Mouse (Mus musculus) lung, embryonic 16.5 days (tissue): ENCODE measurements around the gene Krt25. TPM values are rescaled to one million over a fixed set of nuclear protein-coding genes. Genes with fewer than 3 reads are reported as not detected.

Experiments used
- ATAC-seq: fragments of 200-750 bp; cut with Nextera tagmentation; 2 replicates; pipeline ENCODE4 v1.8.0; 2017; ENCODE audit warnings: low read depth, mild to moderate bottlenecking, moderate library complexity
- H3K27ac ChIP-seq: fragments of 300-500 bp; sonication (generic); 2 replicates; pipeline ENCODE4 v1.5.1; 2014; ENCODE audit warnings: mild to moderate bottlenecking, control low read depth, low read length
- H3K27me3 ChIP-seq: fragments of 300-500 bp; sonication (generic); 2 replicates; pipeline ENCODE4 v1.6.1; 2014; ENCODE audit warnings: low read depth, low read length, mixed read lengths; ENCODE audit not compliant: control insufficient read depth, insufficient read depth
- H3K36me3 ChIP-seq: fragments of 300-500 bp; sonication (generic); 2 replicates; pipeline ENCODE4 v1.6.1; 2014; ENCODE audit warnings: low read length; ENCODE audit not compliant: control insufficient read depth, insufficient read depth
- H3K4me1 ChIP-seq: fragments of 300-500 bp; sonication (generic); replicated peaks from 2 replicates; pipeline ENCODE4 v1.6.1; 2014; ENCODE audit warnings: low read length, mixed read lengths; ENCODE audit not compliant: control insufficient read depth, insufficient read depth
- H3K4me2 ChIP-seq: fragments of 300-500 bp; sonication (generic); 2 replicates; pipeline ENCODE4 v1.6.1; 2014; ENCODE audit warnings: low read depth, low read length, control low read depth
- H3K4me3 ChIP-seq: fragments of 300-500 bp; sonication (generic); 2 replicates; pipeline ENCODE4 v1.5.1; 2014; ENCODE audit warnings: mild to moderate bottlenecking, low read length, control low read depth
- H3K9ac ChIP-seq: fragments of 300-500 bp; sonication (generic); 2 replicates; pipeline ENCODE4 v1.6.1; 2014; ENCODE audit warnings: low read length, control low read depth
- H3K9me3 ChIP-seq: fragments of 300-500 bp; sonication (generic); 2 replicates; pipeline ENCODE4 v1.6.1; 2016; ENCODE audit warnings: low read length; ENCODE audit not compliant: control insufficient read depth
- WGBS: fragments of 180-500 bp; shearing (Covaris S2); extraction: QIAGEN DNeasy Blood & Tissue Kit; methylation state at CpG from one replicate; pipeline ENCODE4 v1.1.7; 2014; 5-methylcytosine and 5-hydroxymethylcytosine counted together
- polyA plus RNA-seq: library from polyadenylated mRNA; unstranded; fragments of >200 nt; fragmentation: Nextera tagmentation; extraction: Ambion mirVana; gene quantifications from 2 replicates; pipeline ENCODE4 v1.2.1, GENCODE M21; 2015

Krt25 gene
- polyA plus RNA-seq, 1 experiment from 2014 or later = not detected

DNA sequence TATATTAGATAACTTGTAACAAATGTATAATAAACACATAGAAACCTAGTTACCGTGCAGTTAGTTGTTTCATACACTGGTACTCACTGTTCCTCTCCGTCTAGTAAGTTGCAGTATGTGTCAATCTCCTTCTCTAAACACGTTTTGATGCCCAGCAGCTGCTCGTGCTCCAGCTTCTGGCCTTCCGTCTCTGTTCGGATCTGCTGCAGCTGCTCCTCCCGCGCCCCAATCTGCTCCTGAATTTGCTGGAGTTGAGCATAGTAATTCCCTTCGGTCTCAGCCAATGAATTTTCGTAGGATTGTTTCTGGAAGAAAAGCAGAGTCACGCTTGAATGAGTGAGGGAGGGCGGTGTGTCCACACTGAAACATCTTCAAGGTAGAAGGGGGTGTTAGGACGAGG is 10.7 kb upstream of the Krt25 start:
- H3K4me1 ChIP-seq = no peaks in the 10 kb centered on the region
- H3K27me3 ChIP-seq = no peaks in the 10 kb centered on the region
- no peak overlapping the region for H3K9ac ChIP-seq
- H3K4me2 ChIP-seq = no peak overlapping the region
- no peak overlapping the region for H3K27ac ChIP-seq
- ATAC-seq = no peak
- 54% methylated on average over 13 of the region's 13 CpGs for WGBS
- no peaks in the 10 kb centered on the region for H3K9me3 ChIP-seq
- H3K4me3 ChIP-seq = no peak overlapping the region
- no peaks in the 10 kb centered on the region for H3K36me3 ChIP-seq

- 43% methylated on average over 2 of the region's 2 CpGs for WGBS
- no peak for ATAC-seq
- H3K9ac ChIP-seq = no peak overlapping the region
- no peaks in the 10 kb centered on the region for H3K4me1 ChIP-seq
- H3K27ac ChIP-seq = no peak overlapping the region
- H3K4me2 ChIP-seq = no peak overlapping the region
- H3K36me3 ChIP-seq = no peaks in the 10 kb centered on the region
- H3K9me3 ChIP-seq = no peaks in the 10 kb centered on the region
- no peaks in the 10 kb centered on the region for H3K27me3 ChIP-seq
- no peak overlapping the region for H3K4me3 ChIP-seq
Observed at GRCm38 (mm10) chr11:99329655-99330054, 6.9 kb upstream of the Krt25 start.

GRCm38 (mm10) chr11:99321094-99321493 is 1.7 kb downstream of the Krt25 start:
- Histone ChIP-seq H3K27me3 (no peaks in the 10 kb centered on the region), H3K27ac (no peak overlapping the region), H3K9me3 (no peaks in the 10 kb centered on the region), H3K4me3 (no peak overlapping the region), H3K4me2 (no peak overlapping the region), H3K36me3 (no peaks in the 10 kb centered on the region), H3K9ac (no peak overlapping the region), H3K4me1 (no peaks in the 10 kb centered on the region)
- 84% methylated on average over 14 of the region's 14 CpGs for WGBS
- ATAC-seq = no peak

- Histone ChIP-seq H3K9ac (no peak overlapping the region), H3K4me3 (no peak overlapping the region), H3K9me3 (no peaks in the 10 kb centered on the region), H3K36me3 (no peaks in the 10 kb centered on the region), H3K27me3 (no peaks in the 10 kb centered on the region), H3K27ac (no peak overlapping the region), H3K4me2 (no peak overlapping the region), H3K4me1 (no peaks in the 10 kb centered on the region)
- ATAC-seq = no peak
- 29% methylated on average over 9 of the region's 9 CpGs for whole genome bisulfite sequencing
Observed at GRCm38 (mm10) chr11:99319127-99319526, 3.6 kb downstream of the Krt25 start.

DNA sequence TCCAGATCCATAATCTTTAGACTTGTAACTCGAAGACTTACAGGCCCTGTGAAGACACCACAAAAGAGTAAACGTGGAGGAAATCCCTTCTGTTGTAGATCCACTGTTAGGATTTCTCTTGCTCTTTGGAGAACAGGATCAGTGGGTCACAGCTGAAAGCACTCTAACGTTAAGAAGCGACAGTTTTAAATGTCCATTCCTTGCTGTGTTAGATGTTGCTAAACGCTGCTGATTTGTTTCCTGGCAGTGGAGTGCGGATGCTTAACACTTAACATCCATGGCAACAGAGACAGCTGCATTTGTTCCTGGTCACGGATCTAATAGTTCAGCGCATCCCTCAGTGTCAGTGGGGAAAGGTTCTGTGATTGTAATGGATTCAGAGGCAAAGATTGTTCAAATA is 6.2 kb downstream of the Krt25 start:
- no peaks in the 10 kb centered on the region for H3K9me3 ChIP-seq
- H3K4me2 ChIP-seq = no peak overlapping the region
- no peaks in the 10 kb centered on the region for H3K27me3 ChIP-seq
- H3K36me3 ChIP-seq = no peaks in the 10 kb centered on the region
- H3K4me3 ChIP-seq = no peak overlapping the region
- H3K9ac ChIP-seq = no peak overlapping the region
- no peak for ATAC-seq
- 47% methylated on average over 8 of the region's 8 CpGs for WGBS
- no peak overlapping the region for H3K27ac ChIP-seq
- no peaks in the 10 kb centered on the region for H3K4me1 ChIP-seq

GRCm38 (mm10) chr11:99314594-99314993 is 8.2 kb downstream of the Krt25 start:
- Histone ChIP-seq H3K9ac (no peak overlapping the region), H3K27me3 (no peaks in the 10 kb centered on the region), H3K4me2 (no peak overlapping the region), H3K27ac (no peak overlapping the region), H3K4me3 (no peak overlapping the region), H3K36me3 (no peaks in the 10 kb centered on the region), H3K4me1 (no peaks in the 10 kb centered on the region), H3K9me3 (no peaks in the 10 kb centered on the region)
- ATAC-seq = no peak
- 80% methylated on average over 2 of the region's 2 CpGs for WGBS

DNA sequence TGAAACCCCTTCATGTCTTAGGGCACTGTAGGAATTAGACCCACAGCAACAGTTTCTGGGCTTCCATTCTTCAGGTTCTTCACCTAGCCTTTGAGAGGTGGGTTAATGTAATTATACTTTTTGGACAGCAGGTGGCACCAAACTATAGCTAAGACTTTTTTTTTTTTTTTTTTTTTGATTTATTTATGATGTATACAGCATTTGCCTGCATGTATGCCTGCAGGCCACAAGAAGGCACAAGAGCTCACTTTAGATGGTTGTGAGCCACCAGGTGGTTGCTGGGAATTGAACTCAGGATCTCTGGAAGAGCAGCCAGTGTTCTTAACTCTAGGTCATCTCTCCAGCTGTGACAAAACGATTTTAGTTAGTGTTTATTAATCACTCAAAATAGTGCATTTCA is 11.9 kb downstream of the Krt25 start:
- 81% methylated on average over 1 of the region's 1 CpGs for WGBS
- Histone ChIP-seq H3K4me3 (no peak overlapping the region), H3K9ac (no peak overlapping the region), H3K27me3 (no peaks in the 10 kb centered on the region), H3K4me1 (no peaks in the 10 kb centered on the region), H3K27ac (no peak overlapping the region), H3K4me2 (no peak overlapping the region), H3K36me3 (no peaks in the 10 kb centered on the region), H3K9me3 (no peaks in the 10 kb centered on the region)
- no peak for ATAC-seq

DNA sequence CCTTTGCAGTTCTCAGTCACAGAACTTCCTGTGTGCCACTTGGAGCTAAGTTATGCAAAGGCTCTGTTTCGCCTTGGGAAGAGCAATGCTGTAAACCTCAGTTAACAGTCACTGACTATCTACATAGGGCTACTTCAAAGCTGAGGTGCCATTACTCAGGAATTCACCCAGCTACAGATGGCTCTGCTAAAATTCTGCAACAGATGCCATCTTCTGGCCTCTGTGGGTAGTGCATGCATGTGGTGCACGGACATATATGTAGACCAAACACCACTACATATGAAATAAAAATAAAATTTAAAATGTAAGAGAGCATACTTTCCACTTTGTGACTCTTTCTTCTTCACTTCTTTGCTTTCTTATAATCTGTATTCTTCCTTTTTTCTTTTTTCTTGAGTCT is 15.2 kb downstream of the Krt25 start:
- Histone ChIP-seq H3K27ac (no peak overlapping the region), H3K9ac (no peak overlapping the region), H3K36me3 (no peaks in the 10 kb centered on the region), H3K27me3 (no peaks in the 10 kb centered on the region), H3K4me2 (no peak overlapping the region), H3K4me3 (no peak overlapping the region), H3K9me3 (no peaks in the 10 kb centered on the region), H3K4me1 (no peaks in the 10 kb centered on the region)
- ATAC-seq = no peak
- 30% methylated on average over 2 of the region's 2 CpGs for WGBS

- WGBS = 51% methylated on average over 5 of the region's 5 CpGs
- H3K9ac ChIP-seq = no peak overlapping the region
- H3K4me2 ChIP-seq = no peak overlapping the region
- no peak for ATAC-seq
- no peak overlapping the region for H3K27ac ChIP-seq
- no peaks in the 10 kb centered on the region for H3K36me3 ChIP-seq
- no peaks in the 10 kb centered on the region; the same call in 1 of the 2 replicates for H3K27me3 ChIP-seq
- H3K4me1 ChIP-seq = no peaks in the 10 kb centered on the region
- H3K9me3 ChIP-seq = no peaks in the 10 kb centered on the region
- H3K4me3 ChIP-seq = no peak overlapping the region
Observed at GRCm38 (mm10) chr11:99295039-99295438, 27.7 kb downstream of the Krt25 start.

DNA sequence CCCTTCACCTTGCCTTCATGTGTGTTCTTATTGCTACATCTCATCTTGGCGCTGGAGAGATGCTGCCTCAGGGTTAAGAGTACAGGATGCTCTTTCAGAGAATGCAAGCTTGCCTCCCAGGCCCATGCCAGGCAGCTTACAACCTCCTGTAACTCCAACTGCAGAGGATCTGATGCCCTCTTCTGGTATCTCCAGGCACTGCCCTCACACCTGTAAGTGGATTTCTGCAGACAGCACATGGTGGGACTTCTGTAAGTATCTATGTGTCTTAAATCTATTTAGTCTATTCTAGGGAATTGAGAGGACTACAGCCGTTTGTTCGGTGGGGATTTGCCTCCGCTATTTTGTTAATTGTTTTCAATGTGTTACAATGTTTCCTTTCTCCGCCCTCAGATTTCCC is 29.9 kb downstream of the Krt25 start:
- no peaks in the 10 kb centered on the region; the same call in 1 of the 2 replicates for H3K27me3 ChIP-seq
- H3K4me2 ChIP-seq = no peak overlapping the region
- no peaks in the 10 kb centered on the region for H3K36me3 ChIP-seq
- H3K9ac ChIP-seq = no peak overlapping the region
- 61% methylated on average over 5 of the region's 5 CpGs for WGBS
- H3K4me3 ChIP-seq = no peak overlapping the region
- no peak for ATAC-seq
- H3K4me1 ChIP-seq = no peaks in the 10 kb centered on the region
- no peak overlapping the region for H3K27ac ChIP-seq
- H3K9me3 ChIP-seq = no peaks in the 10 kb centered on the region
